Mouse (Mus musculus) hindbrain, embryonic 13.5 days (tissue): Measurements from ENCODE around the gene BC024978. TPM values are rescaled to one million over a fixed set of nuclear protein-coding genes. Genes with fewer than 3 reads are reported as not detected.
"Not testable (repeated sequence)": the region's sequence is repeated elsewhere in the genome, so short reads cannot be mapped to it uniquely, and the experiment has no call there.

Source experiments
- ATAC-seq: fragments of 200-750 bp; cut with Nextera tagmentation; 2 replicates; pipeline ENCODE4 v1.8.0; 2017; ENCODE audit warnings: moderate TSS enrichment; ENCODE audit not compliant: low FRiP score
- H3K27ac ChIP-seq: fragments of 300-500 bp; sonication (generic); 2 replicates; pipeline ENCODE4 v1.5.1; 2015; ENCODE audit warnings: inconsistent platforms, mild to moderate bottlenecking, moderate library complexity
- H3K27me3 ChIP-seq: fragments of 300-500 bp; sonication (generic); 2 replicates; pipeline ENCODE4 v1.6.1; 2015; ENCODE audit warnings: mild to moderate bottlenecking, inconsistent platforms
- H3K36me3 ChIP-seq: fragments of 300-500 bp; sonication (generic); 2 replicates; pipeline ENCODE4 v1.6.1; 2015; ENCODE audit warnings: mild to moderate bottlenecking, inconsistent platforms
- H3K4me1 ChIP-seq: fragments of 300-500 bp; sonication (generic); replicated peaks from 2 replicates; pipeline ENCODE4 v1.6.1; 2015; ENCODE audit warnings: inconsistent platforms
- H3K4me2 ChIP-seq: fragments of 300-500 bp; sonication (generic); 2 replicates; pipeline ENCODE4 v1.6.1; 2015; ENCODE audit warnings: inconsistent platforms, mild to moderate bottlenecking, moderate library complexity
- H3K4me3 ChIP-seq: fragments of 300-500 bp; sonication (generic); 2 replicates; pipeline ENCODE4 v1.5.1; 2015; ENCODE audit warnings: mild to moderate bottlenecking, inconsistent platforms
- H3K9ac ChIP-seq: fragments of 300-500 bp; sonication (generic); 2 replicates; pipeline ENCODE4 v1.6.1; 2015; ENCODE audit warnings: mild to moderate bottlenecking, inconsistent platforms
- H3K9me3 ChIP-seq: fragments of 300-500 bp; sonication (generic); 2 replicates; pipeline ENCODE4 v1.6.1; 2016; ENCODE audit warnings: inconsistent platforms
- WGBS: fragments of 180-500 bp; shearing (Covaris S2); methylation state at CpG from one replicate; pipeline ENCODE4 v1.1.7; 2015; 5-methylcytosine and 5-hydroxymethylcytosine counted together
- polyA plus RNA-seq: library from polyadenylated mRNA; unstranded; fragments of >200 nt; fragmentation: Nextera tagmentation; extraction: Ambion mirVana; gene quantifications from 2 replicates; pipeline ENCODE4 v1.2.1, GENCODE M21; 2015

The BC024978 gene
- polyA plus RNA-seq, 1 experiment from 2014 or later, result 4.5 TPM

- no peak overlapping the region for H3K9ac ChIP-seq
- ATAC-seq, result no peak
- WGBS, result 81% methylated on average over 4 of the region's 4 CpGs
These were observed 35.2 kb downstream of the BC024978 start for GRCm38 (mm10) chr7:27230781-27231180.

GRCm38 (mm10) chr7:27231693-27232331 lies 36.2 kb downstream of the BC024978 start:
- 74% methylated on average over 7 of the region's 7 CpGs for WGBS
- H3K4me1 ChIP-seq, result peaks cover 40% of the 10 kb centered on the region
- 0 out of 2 replicates have a peak, but pooled peaks cover 2% of the 10 kb centered on the region for H3K36me3 ChIP-seq
- no peak overlapping the region for H3K9ac ChIP-seq
- no peaks in the 10 kb centered on the region for H3K9me3 ChIP-seq
- peak overlapping the region; percentile 90 for H3K27ac ChIP-seq
- no peaks in the 10 kb centered on the region for H3K27me3 ChIP-seq
- no peak overlapping the region for H3K4me3 ChIP-seq
- no peak overlapping the region for H3K4me2 ChIP-seq
- ATAC-seq, result no peak

More at GRCm38 (mm10) chr7:27230781-27231180, 35.2 kb downstream of the BC024978 start:
- H3K9me3 ChIP-seq, result no peaks in the 10 kb centered on the region
- 0 out of 2 replicates have a peak, but pooled peaks cover 2% of the 10 kb centered on the region for H3K36me3 ChIP-seq
- H3K4me3 ChIP-seq, result no peak overlapping the region
- H3K4me2 ChIP-seq, result no peak overlapping the region
- H3K4me1 ChIP-seq, result peaks cover 50% of the 10 kb centered on the region
- no peak overlapping the region for H3K27ac ChIP-seq
- no peaks in the 10 kb centered on the region for H3K27me3 ChIP-seq

GRCm38 (mm10) chr7:27232781-27233281 lies 37.2 kb downstream of the BC024978 start, which contains the start of gene Coq8b:
Gene Coq8b, plus strand, starts transcription at chr7:27233023.
- Histone ChIP-seq H3K9ac (peak within 1 kb of the TSS; percentile 72), H3K4me3 (peak within 1 kb of the TSS; percentile 54), H3K27me3 (no peaks in the 10 kb centered on the region), H3K4me2 (peak within 1 kb of the TSS; percentile 81), H3K4me1 (peaks cover 30% of the 10 kb centered on the region), H3K27ac (peak within 1 kb of the TSS; percentile 90), H3K36me3 (peaks cover 10% of the 10 kb centered on the region), H3K9me3 (no peaks in the 10 kb centered on the region)
- ATAC-seq, result peak; percentile 93
- WGBS, result under 1% methylated on average over 25 of the region's 25 CpGs

- peak overlapping the region; percentile 81 for H3K4me2 ChIP-seq
- peaks cover 29% of the 10 kb centered on the region for H3K4me1 ChIP-seq
- H3K27me3 ChIP-seq, result no peaks in the 10 kb centered on the region
- H3K4me3 ChIP-seq, result peak overlapping the region; percentile 54
- ATAC-seq, result peak; percentile 46
- peak overlapping the region; percentile 90 for H3K27ac ChIP-seq
- H3K9ac ChIP-seq, result peak overlapping the region; percentile 72
- no peaks in the 10 kb centered on the region for H3K9me3 ChIP-seq
- 2% methylated on average over 6 of the region's 6 CpGs for WGBS
- peaks cover 10% of the 10 kb centered on the region for H3K36me3 ChIP-seq
These were observed 37.7 kb downstream of the BC024978 start for GRCm38 (mm10) chr7:27233300-27233699.

GRCm38 (mm10) chr7:27235726-27236125 lies 40.1 kb downstream of the BC024978 start:
- ATAC-seq, result no peak

GRCm38 (mm10) chr7:27237527-27237926 lies 41.9 kb downstream of the BC024978 start:
- peaks cover 52% of the 10 kb centered on the region for H3K36me3 ChIP-seq
- no peaks in the 10 kb centered on the region for H3K27me3 ChIP-seq
- no peak overlapping the region for H3K4me3 ChIP-seq
- H3K4me1 ChIP-seq, result peaks cover 15% of the 10 kb centered on the region
- no peak overlapping the region for H3K4me2 ChIP-seq
- WGBS, result 88% methylated on average over 2 of the region's 2 CpGs
- H3K9ac ChIP-seq, result no peak overlapping the region
- no peak overlapping the region for H3K27ac ChIP-seq
- no peak for ATAC-seq
- no peaks in the 10 kb centered on the region for H3K9me3 ChIP-seq

More at GRCm38 (mm10) chr7:27235726-27236125, 40.1 kb downstream of the BC024978 start:
- Histone ChIP-seq H3K4me2 (no peak overlapping the region), H3K9me3 (no peaks in the 10 kb centered on the region), H3K9ac (no peak overlapping the region), H3K36me3 (peaks cover 34% of the 10 kb centered on the region), H3K27ac (no peak overlapping the region), H3K4me3 (no peak overlapping the region), H3K27me3 (no peaks in the 10 kb centered on the region), H3K4me1 (peaks cover 23% of the 10 kb centered on the region)
- WGBS, result 91% methylated on average over 2 of the region's 2 CpGs

GRCm38 (mm10) chr7:27238568-27238967 lies 43.0 kb downstream of the BC024978 start:
- Histone ChIP-seq H3K4me3 (no peak overlapping the region), H3K27me3 (no peaks in the 10 kb centered on the region), H3K4me2 (no peak overlapping the region), H3K27ac (no peak overlapping the region), H3K4me1 (peaks cover 9% of the 10 kb centered on the region), H3K9me3 (no peaks in the 10 kb centered on the region), H3K9ac (no peak overlapping the region), H3K36me3 (peaks cover 62% of the 10 kb centered on the region)
- 85% methylated on average over 5 of the region's 5 CpGs for WGBS
- ATAC-seq, result no peak

GRCm38 (mm10) chr7:27243211-27243610 lies 47.6 kb downstream of the BC024978 start:
- no peak overlapping the region for H3K4me3 ChIP-seq
- WGBS, result 67% methylated on average over 8 of the region's 8 CpGs
- no peak for ATAC-seq
- H3K9ac ChIP-seq, result no peak overlapping the region
- no peaks in the 10 kb centered on the region for H3K27me3 ChIP-seq
- H3K27ac ChIP-seq, result no peak overlapping the region
- no peak overlapping the region for H3K4me2 ChIP-seq
- peaks cover 87% of the 10 kb centered on the region for H3K36me3 ChIP-seq
- H3K9me3 ChIP-seq, result no peaks in the 10 kb centered on the region
- H3K4me1 ChIP-seq, result no peaks in the 10 kb centered on the region

GRCm38 (mm10) chr7:27244088-27244487 lies 48.5 kb downstream of the BC024978 start:
- WGBS, result 88% methylated on average over 2 of the region's 2 CpGs
- H3K27ac ChIP-seq, H3K9ac ChIP-seq, H3K4me3 ChIP-seq, H3K9me3 ChIP-seq, ATAC-seq, H3K27me3 ChIP-seq, H3K4me2 ChIP-seq, H3K4me1 ChIP-seq: not testable (repeated sequence)
- H3K36me3 ChIP-seq, result peaks cover 79% of the 10 kb centered on the region

GRCm38 (mm10) chr7:27249146-27249545 lies 53.6 kb downstream of the BC024978 start:
- Histone ChIP-seq H3K9me3 (no peaks in the 10 kb centered on the region), H3K36me3 (peaks cover 69% of the 10 kb centered on the region)
- WGBS, result 90% methylated on average over 2 of the region's 2 CpGs

GRCm38 (mm10) chr7:27249928-27250327 lies 54.3 kb downstream of the BC024978 start:
- Histone ChIP-seq H3K4me3 (no peak overlapping the region), H3K9me3 (no peaks in the 10 kb centered on the region), H3K4me1 (no peaks in the 10 kb centered on the region), H3K9ac (no peak overlapping the region), H3K4me2 (no peak overlapping the region), H3K36me3 (peaks cover 72% of the 10 kb centered on the region), H3K27ac (no peak overlapping the region), H3K27me3 (no peaks in the 10 kb centered on the region)
- 83% methylated on average over 5 of the region's 5 CpGs for WGBS
- ATAC-seq, result no peak

More at GRCm38 (mm10) chr7:27249146-27249545, 53.6 kb downstream of the BC024978 start:
- Histone ChIP-seq H3K27ac (no peak overlapping the region), H3K9ac (no peak overlapping the region), H3K27me3 (no peaks in the 10 kb centered on the region), H3K4me1 (no peaks in the 10 kb centered on the region), H3K4me3 (no peak overlapping the region), H3K4me2 (no peak overlapping the region)
- ATAC-seq, result no peak

- H3K27me3 ChIP-seq, result no peaks in the 10 kb centered on the region
- no peak overlapping the region for H3K4me3 ChIP-seq
- H3K36me3 ChIP-seq, result peaks cover 54% of the 10 kb centered on the region
- no peak for ATAC-seq
- peaks cover 7% of the 10 kb centered on the region; the same call in 1 of the 2 replicates for H3K4me1 ChIP-seq
- H3K4me2 ChIP-seq, result no peak overlapping the region
- H3K9ac ChIP-seq, result no peak overlapping the region
- 92% methylated on average over 6 of the region's 6 CpGs for WGBS
- H3K27ac ChIP-seq, result no peak overlapping the region
- no peaks in the 10 kb centered on the region for H3K9me3 ChIP-seq
These were observed 56.4 kb downstream of the BC024978 start for GRCm38 (mm10) chr7:27251946-27252345.

- no peak overlapping the region for H3K9ac ChIP-seq
- no peaks in the 10 kb centered on the region for H3K9me3 ChIP-seq
- 0 out of 2 replicates have a peak overlapping the region, but pooled peaks have one; percentile 96 for H3K27ac ChIP-seq
- H3K27me3 ChIP-seq, result no peaks in the 10 kb centered on the region
- no peak overlapping the region for H3K4me2 ChIP-seq
- peaks cover 32% of the 10 kb centered on the region for H3K4me1 ChIP-seq
- no peak overlapping the region for H3K4me3 ChIP-seq
- 67% methylated on average over 3 of the region's 3 CpGs for WGBS
- H3K36me3 ChIP-seq, result peaks cover 38% of the 10 kb centered on the region
- ATAC-seq, result no peak
These were observed 60.1 kb downstream of the BC024978 start for GRCm38 (mm10) chr7:27255721-27256120.
